Mouse (Mus musculus): ENCODE data around the gene Ift88. TPM values are rescaled to one million over a fixed set of nuclear protein-coding genes. Genes with fewer than 3 reads are reported as not detected.
"Not testable (repeated sequence)": the region's sequence is repeated elsewhere in the genome, so short reads cannot be mapped to it uniquely, and the experiment has no call there.

The Ift88 gene
- polyA plus RNA-seq, 1 experiment from 2014 or later = 16.0 TPM

DNA sequence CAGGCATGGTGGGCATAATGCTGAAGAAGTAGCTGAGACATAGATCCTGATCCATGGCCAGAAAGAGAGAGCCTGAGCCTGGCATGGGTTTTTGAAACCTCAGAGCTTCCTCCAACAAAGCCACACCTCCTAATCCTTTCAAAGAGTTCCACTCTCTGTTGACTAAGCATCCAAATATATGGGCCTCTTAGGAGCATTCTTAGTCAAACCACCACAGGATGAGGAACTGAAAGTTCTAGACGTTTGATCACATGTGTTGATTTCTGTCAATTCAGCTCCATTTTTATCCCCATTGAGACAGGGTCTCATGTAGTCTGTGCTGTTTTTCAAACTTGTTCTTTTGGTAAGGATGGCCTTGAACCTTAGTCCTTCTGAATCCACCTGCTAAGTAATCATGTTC lies 28.7 kb downstream of the Ift88 start:
- Histone ChIP-seq H3K36me3 (ENCODE audit: insufficient read depth) (peaks cover 11% of the 10 kb centered on the region; the same call in 1 of the 2 replicates), H3K4me2 (no peak overlapping the region), H3K9ac (no peak overlapping the region), H3K27me3 (ENCODE audit: insufficient read depth, low read length) (no peaks in the 10 kb centered on the region), H3K4me3 (ENCODE audit: low read depth, low read length) (no peak overlapping the region), H3K27ac (ENCODE audit: low read depth) (no peak overlapping the region), H3K4me1 (ENCODE audit: insufficient read depth) (no peaks in the 10 kb centered on the region), H3K9me3 (ENCODE audit: low read depth, low read length) (no peaks in the 10 kb centered on the region)
- ATAC-seq (ENCODE audit: insufficient read depth) = no peak
- DNase-seq = no peak
- WGBS = 83% methylated on average over 1 of the region's 1 CpGs
- no peak for TF ChIP-seq CTCF (IDR thresholded peaks at IDR 0.05; ENCODE audit: low read depth)

DNA sequence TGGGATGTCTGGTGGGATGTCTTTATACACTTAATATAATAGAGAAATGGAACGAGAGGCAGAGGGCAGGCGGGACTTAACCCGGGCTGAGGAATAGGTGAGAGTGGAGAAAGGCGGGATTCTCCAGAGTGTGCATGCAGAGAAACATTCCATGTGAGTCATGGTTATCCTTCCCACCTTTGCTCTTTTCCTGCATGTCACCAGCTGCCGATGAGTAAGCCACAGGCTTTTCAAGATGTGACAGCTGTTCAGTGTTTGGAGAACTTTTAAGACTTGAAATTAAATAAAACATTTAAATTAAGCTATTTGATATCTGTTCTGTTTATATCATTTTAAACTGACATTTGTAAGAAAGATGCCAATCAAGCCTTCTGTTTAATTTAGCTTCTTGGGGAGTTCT lies 36.0 kb downstream of the Ift88 start:
- Histone ChIP-seq H3K27me3 (ENCODE audit: insufficient read depth, low read length) (no peaks in the 10 kb centered on the region), H3K4me3 (ENCODE audit: low read depth, low read length) (no peak overlapping the region), H3K9me3 (ENCODE audit: low read depth, low read length) (no peaks in the 10 kb centered on the region), H3K36me3 (ENCODE audit: insufficient read depth) (0 out of 2 replicates have a peak, but pooled peaks cover 2% of the 10 kb centered on the region), H3K27ac (ENCODE audit: low read depth) (no peak overlapping the region), H3K9ac (no peak overlapping the region), H3K4me1 (ENCODE audit: insufficient read depth) (no peaks in the 10 kb centered on the region), H3K4me2 (no peak overlapping the region)
- WGBS = 60% methylated on average over 5 of the region's 5 CpGs
- no peak for TF ChIP-seq CTCF (IDR thresholded peaks at IDR 0.05; ENCODE audit: low read depth)
- ATAC-seq (ENCODE audit: insufficient read depth) = no peak
- DNase-seq = no peak

DNA sequence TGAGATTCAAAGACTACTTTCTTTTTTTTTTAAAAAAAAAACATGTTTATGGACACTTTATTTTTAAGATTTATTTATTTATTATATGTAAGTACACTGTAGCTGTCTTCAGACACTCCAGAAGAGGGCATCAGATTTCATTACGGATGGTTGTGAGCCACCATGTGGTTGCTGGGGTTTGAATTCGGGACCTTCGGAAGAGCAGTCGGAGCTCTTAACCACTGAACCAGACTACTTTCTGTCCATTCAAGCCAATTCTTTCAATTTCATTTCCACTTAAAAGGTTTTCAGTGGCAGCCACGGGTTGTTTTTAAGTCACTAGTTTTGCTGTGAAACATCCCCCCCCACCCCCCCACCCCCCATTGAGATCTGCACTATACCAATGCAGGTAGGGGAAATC lies 36.5 kb downstream of the Ift88 start:
- not testable (repeated sequence) for H3K27ac ChIP-seq (ENCODE audit: low read depth); H3K4me2 ChIP-seq; ATAC-seq (ENCODE audit: insufficient read depth); H3K4me3 ChIP-seq (ENCODE audit: low read depth, low read length); H3K9me3 ChIP-seq (ENCODE audit: low read depth, low read length); H3K27me3 ChIP-seq (ENCODE audit: insufficient read depth, low read length); H3K4me1 ChIP-seq (ENCODE audit: insufficient read depth); H3K9ac ChIP-seq; H3K36me3 ChIP-seq (ENCODE audit: insufficient read depth); DNase-seq
- WGBS = 70% methylated on average over 5 of the region's 5 CpGs

DNA sequence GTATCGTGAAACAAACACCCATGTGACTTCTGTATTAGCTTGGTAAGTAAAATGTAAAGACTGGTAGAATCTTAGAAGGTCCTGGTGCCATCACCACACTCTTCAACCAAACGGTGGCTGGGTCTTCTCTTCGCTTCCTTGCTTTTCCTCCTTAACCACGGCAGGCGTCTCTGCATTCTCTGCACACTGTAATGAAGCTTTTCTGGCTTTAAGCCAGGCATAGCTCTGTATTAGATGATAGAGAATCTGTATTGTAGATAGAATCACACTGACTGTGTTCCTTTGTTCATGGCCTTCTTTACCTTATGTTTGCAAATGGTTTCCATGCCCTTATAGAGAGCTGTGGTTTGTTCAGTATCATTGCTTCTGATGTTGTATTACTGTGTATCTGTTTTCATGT lies 39.0 kb downstream of the Ift88 start:
- Histone ChIP-seq H3K36me3 (ENCODE audit: insufficient read depth) (0 out of 2 replicates have a peak, but pooled peaks cover 2% of the 10 kb centered on the region), H3K4me2 (no peak overlapping the region), H3K27ac (ENCODE audit: low read depth) (no peak overlapping the region), H3K9me3 (ENCODE audit: low read depth, low read length) (no peaks in the 10 kb centered on the region), H3K4me3 (ENCODE audit: low read depth, low read length) (no peak overlapping the region), H3K9ac (no peak overlapping the region), H3K27me3 (ENCODE audit: insufficient read depth, low read length) (no peaks in the 10 kb centered on the region), H3K4me1 (ENCODE audit: insufficient read depth) (no peaks in the 10 kb centered on the region)
- DNase-seq (peak; percentile 75), ATAC-seq (ENCODE audit: insufficient read depth) (peak; percentile 41; the same call in 1 of the 2 replicates)
- no peak for TF ChIP-seq CTCF (IDR thresholded peaks at IDR 0.05; ENCODE audit: low read depth)
- WGBS = 61% methylated on average over 5 of the region's 5 CpGs

DNA sequence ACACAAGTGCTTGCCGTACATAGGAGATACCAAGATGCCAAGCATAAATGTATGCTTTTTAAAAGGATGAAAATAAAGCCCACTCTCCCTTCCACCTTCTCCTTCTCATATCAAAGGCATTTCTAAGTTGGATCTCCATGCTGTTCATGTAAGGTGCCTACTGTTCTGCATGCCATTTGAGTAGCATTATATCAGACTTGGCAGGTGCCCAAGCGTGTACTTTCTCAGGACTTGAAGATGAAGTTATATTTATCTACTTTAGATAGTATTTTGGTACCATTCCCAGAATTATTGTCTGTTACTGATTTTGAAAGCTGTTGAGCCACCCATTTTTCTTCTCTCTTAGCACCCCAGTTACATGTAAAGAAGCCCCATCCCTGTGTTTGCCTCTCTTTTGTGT lies 51.2 kb downstream of the Ift88 start:
- ATAC-seq (ENCODE audit: insufficient read depth) = no peak
- Histone ChIP-seq H3K9ac (no peak overlapping the region), H3K27me3 (ENCODE audit: insufficient read depth, low read length) (no peaks in the 10 kb centered on the region), H3K4me2 (no peak overlapping the region), H3K9me3 (ENCODE audit: low read depth, low read length) (no peaks in the 10 kb centered on the region), H3K27ac (ENCODE audit: low read depth) (no peak overlapping the region), H3K36me3 (ENCODE audit: insufficient read depth) (0 out of 2 replicates have a peak, but pooled peaks cover 3% of the 10 kb centered on the region), H3K4me1 (ENCODE audit: insufficient read depth) (no peaks in the 10 kb centered on the region), H3K4me3 (ENCODE audit: low read depth, low read length) (no peak overlapping the region)
- TF ChIP-seq CTCF (IDR thresholded peaks at IDR 0.05; ENCODE audit: low read depth) = no peak
- 76% methylated on average over 2 of the region's 2 CpGs for WGBS
- peak; percentile 40 for DNase-seq

DNA sequence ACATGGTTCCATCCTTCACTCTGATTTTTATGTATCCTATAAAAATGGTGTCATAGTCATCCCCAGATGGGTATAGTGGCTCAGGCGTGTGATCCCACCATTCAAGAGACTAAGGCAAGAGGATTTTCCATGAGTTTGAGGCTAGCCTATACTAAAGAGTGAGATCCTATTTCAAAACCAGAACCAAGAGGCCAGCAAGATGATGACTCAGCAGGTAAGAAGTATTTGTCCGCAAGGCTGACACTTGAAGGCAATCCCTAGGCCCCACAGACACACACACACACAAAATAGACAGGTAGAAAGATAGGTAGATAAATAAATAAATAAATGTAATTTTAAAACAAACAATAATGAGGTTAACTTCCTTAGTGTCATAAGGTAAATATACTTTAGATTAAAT lies 58.4 kb downstream of the Ift88 start:
- Histone ChIP-seq H3K36me3 (ENCODE audit: insufficient read depth) (0 out of 2 replicates have a peak, but pooled peaks cover 2% of the 10 kb centered on the region), H3K9ac (no peak overlapping the region), H3K9me3 (ENCODE audit: low read depth, low read length) (no peaks in the 10 kb centered on the region), H3K4me3 (ENCODE audit: low read depth, low read length) (no peak overlapping the region), H3K4me2 (no peak overlapping the region), H3K27ac (ENCODE audit: low read depth) (no peak overlapping the region), H3K27me3 (ENCODE audit: insufficient read depth, low read length) (no peaks in the 10 kb centered on the region), H3K4me1 (ENCODE audit: insufficient read depth) (no peaks in the 10 kb centered on the region)
- DNase-seq = no peak
- WGBS = 88% methylated on average over 2 of the region's 2 CpGs
- no peak for TF ChIP-seq CTCF (IDR thresholded peaks at IDR 0.05; ENCODE audit: low read depth)
- ATAC-seq (ENCODE audit: insufficient read depth) = no peak

DNA sequence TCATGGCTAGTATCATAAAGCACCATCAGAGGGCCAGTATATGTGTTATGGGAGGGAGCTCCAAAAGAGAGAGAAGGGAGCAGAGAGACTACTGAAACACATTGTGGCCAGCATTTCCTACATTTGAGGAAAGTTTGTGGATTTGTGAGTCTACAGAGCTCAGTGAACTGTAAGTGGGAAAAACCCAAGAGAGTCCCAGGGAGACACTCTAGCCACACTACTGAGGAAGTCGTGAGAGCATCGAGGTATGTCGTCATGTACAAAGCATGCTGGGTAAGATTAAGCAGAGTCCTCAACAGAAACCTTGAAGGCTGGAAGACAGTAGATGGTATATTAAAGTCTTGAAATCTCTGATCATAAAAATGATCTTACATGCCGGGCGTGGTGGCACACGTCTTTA lies 60.3 kb downstream of the Ift88 start:
- H3K4me2 ChIP-seq = no peak overlapping the region
- no peak overlapping the region for H3K4me3 ChIP-seq (ENCODE audit: low read depth, low read length)
- DNase-seq = no peak
- ATAC-seq (ENCODE audit: insufficient read depth) = no peak
- H3K27me3 ChIP-seq (ENCODE audit: insufficient read depth, low read length) = no peaks in the 10 kb centered on the region
- H3K9ac ChIP-seq = no peak overlapping the region
- H3K27ac ChIP-seq (ENCODE audit: low read depth) = no peak overlapping the region
- no peaks in the 10 kb centered on the region for H3K36me3 ChIP-seq (ENCODE audit: insufficient read depth)
- no peak for TF ChIP-seq CTCF (IDR thresholded peaks at IDR 0.05; ENCODE audit: low read depth)
- 94% methylated on average over 6 of the region's 6 CpGs for WGBS
- no peaks in the 10 kb centered on the region for H3K4me1 ChIP-seq (ENCODE audit: insufficient read depth)
- no peaks in the 10 kb centered on the region for H3K9me3 ChIP-seq (ENCODE audit: low read depth, low read length)

DNA sequence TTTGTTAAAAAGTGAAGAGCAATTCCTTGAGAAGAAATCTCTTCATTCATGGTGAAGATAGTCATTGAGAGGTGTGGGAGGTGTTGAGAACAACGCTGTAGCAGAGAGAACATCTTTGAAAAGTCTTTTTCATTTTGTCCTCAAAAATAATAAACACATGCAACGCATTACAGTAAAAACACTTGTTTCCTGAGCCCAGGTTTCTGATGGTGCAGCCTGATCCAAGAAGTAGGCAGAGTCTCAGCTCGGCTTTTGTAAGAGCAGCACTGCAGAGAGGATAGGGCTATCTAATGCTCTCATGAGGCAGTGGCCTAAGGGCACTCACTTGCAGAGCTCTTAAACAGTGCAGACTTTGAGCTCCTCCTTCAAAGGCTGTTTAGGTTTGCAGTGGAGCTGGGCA lies 65.8 kb downstream of the Ift88 start:
- no peaks in the 10 kb centered on the region for H3K36me3 ChIP-seq (ENCODE audit: insufficient read depth)
- H3K4me2 ChIP-seq = no peak overlapping the region
- no peak for TF ChIP-seq CTCF (IDR thresholded peaks at IDR 0.05; ENCODE audit: low read depth)
- H3K4me1 ChIP-seq (ENCODE audit: insufficient read depth) = no peaks in the 10 kb centered on the region
- 70% methylated on average over 3 of the region's 3 CpGs for WGBS
- H3K9ac ChIP-seq = no peak overlapping the region
- H3K27ac ChIP-seq (ENCODE audit: low read depth) = no peak overlapping the region
- DNase-seq (no peak), ATAC-seq (ENCODE audit: insufficient read depth) (no peak)
- H3K4me3 ChIP-seq (ENCODE audit: low read depth, low read length) = no peak overlapping the region
- H3K27me3 ChIP-seq (ENCODE audit: insufficient read depth, low read length) = no peaks in the 10 kb centered on the region
- no peaks in the 10 kb centered on the region for H3K9me3 ChIP-seq (ENCODE audit: low read depth, low read length)

Data from lung, embryonic 14.5 days (tissue).